Mouse (Mus musculus) left cerebral cortex, postnatal 4 days (tissue): ENCODE measurements at regions not wholly inside any gene's neighbourhood (a gene's known extent, or its start where the extent isn't known, plus 50 kb on each side); places are given as distances from the start of the nearest gene placed in this dataset.
"Not testable (repeated sequence)": the region's sequence is repeated elsewhere in the genome, so short reads cannot be mapped to it uniquely, and the experiment has no call there.

ENCODE experiments used
- DNase-seq: peaks from one replicate; pipeline ENCODE4 v3.0.0-alpha.2; 2022
- intact Hi-C: fragments of 180-260 bp; cut with DNase I; formaldehyde crosslinking; loops from one replicate; pipeline ENCODE4 v1.15.1; 2025

DNA sequence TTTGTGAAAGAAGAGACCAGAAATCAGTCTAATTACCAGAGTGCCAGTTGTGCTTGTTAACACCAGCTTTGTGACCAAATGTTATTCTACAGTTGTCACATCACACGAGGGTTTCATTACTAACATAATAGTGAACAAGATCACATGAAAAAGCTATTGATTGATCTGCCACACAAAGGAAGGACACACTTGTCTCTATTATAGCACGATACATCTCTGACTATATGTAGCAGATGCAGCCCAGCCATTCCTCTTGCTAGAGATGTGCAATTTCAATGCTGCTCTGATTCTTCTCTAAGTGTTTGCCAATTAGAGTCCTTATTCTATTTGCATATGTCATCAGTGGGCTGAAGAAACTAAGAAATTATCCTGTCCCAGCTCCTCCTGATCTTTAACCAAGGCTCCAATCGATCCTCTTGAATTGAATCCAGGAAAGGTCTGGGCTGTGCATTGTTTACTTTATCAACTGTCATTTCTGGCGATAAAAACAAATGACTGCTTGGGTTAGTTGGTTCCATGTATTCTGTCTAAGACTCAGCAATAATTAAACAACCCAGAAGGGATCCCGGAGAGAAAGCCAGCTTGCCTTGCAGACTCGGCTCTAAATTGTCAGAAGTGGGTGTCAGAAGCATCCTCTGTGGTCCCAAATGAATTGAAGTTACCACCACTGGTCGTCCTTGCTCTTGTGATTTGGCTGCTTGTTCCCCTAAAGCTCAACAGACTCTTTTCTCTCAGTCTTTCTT, 551.7 kb upstream of the Ptbp2 start:
- no peak for DNase-seq

GRCm38 (mm10) chr3:120307042-120307441, 522.8 kb upstream of the Ptbp2 start:
- intact Hi-C loops, DNase-seq: not testable (repeated sequence)

More for the DNA sequence above, 551.7 kb upstream of the Ptbp2 start:
- intact Hi-C loops: no loop called here

- no peak for DNase-seq
- intact Hi-C loops: no loop called here
Measured at GRCm38 (mm10) chr3:120305608-120306007, 521.3 kb upstream of the Ptbp2 start.
